Mouse (Mus musculus) A20 (cell line): Measurements from ENCODE around the gene Adgb.
"Not testable (repeated sequence)": the region's sequence is repeated elsewhere in the genome, so short reads cannot be mapped to it uniquely, and the experiment has no call there.

ENCODE experiments used
- DNase-seq: peaks from one replicate; pipeline ENCODE4 v3.0.0-alpha.2; 2011; ENCODE audit warnings: low read depth, low spot score

Adgb gene

DNA sequence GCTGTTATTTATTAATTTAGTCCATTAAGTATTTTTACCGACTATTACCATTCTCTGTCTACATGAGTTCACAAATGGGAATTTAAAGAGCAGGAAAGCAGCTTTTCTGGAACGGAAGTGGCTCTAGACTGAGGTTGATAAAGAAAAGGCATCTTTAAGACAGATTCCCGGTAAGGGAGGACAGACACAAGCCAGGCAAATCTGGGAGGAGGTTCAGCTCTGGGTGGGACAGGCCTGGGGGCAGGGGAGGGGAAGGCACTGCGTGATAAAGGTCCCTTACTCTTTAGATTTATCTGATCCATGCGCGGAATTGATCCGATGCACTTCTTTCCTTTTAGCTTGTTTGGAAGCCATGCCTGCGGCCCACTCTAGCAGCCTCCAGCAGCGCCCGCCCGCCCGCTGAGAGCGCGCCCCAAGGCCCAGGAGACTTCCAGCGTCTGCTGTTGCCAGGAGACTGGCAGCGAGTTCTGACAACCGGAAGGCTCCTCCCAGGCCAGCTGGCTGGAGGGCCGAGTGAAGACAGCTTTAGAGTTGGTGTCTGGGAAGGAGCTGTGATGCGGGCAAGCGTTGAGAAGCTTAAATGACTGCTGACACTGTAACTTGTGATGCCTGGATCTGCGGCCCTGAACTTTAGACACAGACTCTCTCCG is at the start of gene Adgb:
Adgb (minus strand) TSS at position 366 of the 650 bp plus-strand sequence.
- DNase-seq: no peak

DNA sequence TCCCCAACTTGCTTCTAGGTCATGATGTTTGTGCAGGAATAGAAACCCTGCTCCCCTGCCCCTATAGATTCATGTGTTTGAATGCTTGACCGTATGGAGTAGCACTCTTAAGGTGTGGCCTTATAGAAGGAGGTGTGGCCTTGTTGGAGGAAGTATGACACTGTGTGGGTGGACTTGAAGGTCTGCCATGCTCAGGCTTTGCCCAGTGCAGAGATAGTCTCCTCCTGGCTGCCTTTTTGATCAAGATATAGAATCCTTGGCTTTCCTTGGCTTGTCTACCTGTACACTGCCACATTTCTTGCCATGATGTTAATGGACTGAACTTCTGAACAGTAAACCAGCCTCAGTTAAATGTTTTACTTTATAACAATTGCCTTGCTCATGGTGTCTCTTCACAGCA is 8.0 kb upstream of the Adgb start:
- DNase-seq: no peak

DNA sequence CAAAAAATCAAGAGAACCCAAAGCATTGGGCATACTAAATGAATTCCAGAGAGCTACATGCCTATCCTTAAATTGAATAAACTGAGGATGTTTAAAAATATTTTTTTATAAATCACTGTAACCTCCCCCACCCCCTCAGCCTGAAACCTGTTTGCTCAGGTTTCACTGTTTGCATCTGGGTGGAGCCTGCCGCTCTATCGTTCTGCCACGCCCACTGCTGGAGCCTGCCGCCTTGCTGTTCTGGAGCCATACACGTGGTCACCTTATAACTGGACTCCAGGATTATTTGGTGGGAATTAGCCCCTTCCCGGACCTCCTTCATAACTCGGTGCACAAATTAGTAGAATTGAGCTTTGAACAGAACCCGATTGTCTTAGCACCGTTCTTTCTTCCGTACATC is 5.3 kb upstream of the Adgb start:
- not testable (repeated sequence) for DNase-seq

DNA sequence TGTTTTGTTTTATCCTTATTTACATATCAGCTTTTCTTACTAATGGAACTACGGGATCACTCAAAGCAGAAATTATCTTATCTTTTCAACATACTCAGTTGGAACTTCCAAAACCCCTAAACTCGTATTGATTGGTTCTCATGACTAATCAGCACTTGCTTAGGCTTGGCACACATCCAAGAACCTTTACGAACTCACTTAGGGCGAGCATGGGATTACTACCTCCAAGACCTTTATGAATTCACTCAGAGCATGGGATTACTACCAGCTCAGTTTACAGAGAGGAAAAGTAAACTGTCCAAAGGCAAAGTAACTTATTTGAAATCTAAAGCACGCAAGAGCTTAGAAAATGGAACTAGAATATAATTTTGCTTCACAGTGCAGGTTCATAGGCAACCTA is 4.8 kb upstream of the Adgb start:
- no peak for DNase-seq

DNA sequence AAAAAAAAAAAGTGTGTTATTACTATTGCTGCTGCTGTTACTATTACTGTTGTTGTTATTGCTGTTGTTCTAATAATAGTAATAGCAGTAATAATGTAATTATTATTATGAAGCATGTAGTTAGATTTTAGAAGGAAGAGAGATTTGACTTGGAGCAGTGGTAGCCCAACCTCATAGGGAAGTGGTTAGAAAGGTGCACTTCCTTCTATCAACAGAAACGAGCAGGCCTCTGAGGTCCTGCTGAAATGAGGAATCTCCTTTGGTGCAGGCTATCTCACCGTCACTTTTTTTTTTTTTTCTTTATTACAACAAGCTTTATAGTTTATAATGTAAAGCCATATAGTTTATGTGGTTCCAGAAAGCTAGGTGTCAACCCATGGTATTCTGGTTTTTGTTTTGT is 4.4 kb upstream of the Adgb start:
- DNase-seq: no peak

DNA sequence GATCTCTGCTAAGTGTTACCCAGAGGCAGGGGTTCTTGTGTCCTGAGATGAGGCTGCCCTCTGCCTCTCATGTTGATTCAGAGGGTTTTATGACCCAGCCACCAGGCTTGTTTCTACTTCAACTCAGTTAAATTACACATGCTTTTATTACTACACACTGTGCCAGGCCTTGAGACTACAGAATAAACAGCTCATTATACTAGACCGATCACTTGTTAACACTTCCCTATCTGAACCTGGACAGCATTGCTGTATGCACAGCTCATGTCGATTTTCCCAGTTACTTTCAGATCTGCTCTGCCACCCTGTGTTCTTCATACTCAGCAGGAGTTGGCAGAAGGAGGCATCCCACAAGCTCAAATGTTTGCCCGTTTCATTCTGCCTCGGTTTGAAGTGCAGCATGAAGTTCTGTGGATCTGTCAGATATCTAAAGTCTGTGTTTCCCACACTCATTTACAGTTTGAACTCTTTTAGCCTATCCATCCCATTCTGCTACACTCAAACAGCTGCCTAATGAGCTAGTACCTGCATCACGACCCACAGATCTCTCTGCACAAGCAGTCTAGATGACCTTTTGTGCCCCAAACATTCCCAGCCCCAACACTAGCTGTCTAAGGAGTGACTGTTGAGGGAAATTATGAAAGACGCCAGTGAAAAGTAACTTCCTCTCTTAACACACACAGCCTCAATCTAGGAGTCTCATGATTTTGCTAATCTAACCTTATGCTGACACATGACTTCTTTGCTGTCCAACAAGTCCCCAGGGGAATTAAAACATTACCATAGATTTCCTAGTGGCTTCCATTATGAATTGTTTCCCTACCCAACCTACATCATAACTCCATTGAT is 3.2 kb downstream of the Adgb start:
- no peak for DNase-seq

DNA sequence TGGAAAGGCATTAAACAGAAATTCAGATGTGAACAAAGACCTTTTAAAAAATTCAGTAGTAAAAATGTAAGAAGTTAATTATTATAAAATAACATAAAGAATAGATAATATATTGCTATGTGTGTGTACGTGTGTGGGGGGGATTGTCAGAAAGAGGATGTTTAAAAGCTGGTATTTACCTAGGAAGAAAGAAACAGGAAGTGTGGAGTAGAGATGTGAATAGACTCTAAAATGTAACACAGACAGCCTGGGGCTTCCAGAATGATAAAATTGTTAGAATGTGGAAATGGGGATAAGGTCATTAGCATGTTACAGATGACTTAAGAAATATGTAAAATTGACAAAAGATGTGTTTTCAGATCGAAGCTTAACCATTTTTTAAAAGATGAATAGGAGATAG is 12.0 kb downstream of the Adgb start:
- DNase-seq: no peak

DNA sequence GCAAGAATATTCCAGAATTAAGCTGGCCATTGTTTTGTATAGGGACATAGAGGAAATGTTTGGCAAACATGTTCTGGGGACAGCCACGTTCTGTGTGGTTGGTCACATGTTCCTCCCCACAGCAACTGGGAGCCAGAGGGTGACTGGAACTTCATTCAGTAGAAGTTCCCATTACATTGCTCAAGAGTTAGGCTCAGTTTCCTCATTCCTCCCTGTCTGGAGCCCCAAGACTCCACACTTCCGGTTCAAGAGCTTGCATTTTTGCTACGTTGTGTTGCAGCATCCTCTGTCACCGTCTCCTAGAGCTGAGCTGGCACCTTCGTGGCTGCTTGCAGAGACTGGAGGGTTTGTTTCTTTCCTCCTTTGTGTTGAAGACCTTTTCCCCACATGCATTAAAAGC is 15.1 kb downstream of the Adgb start:
- no peak for DNase-seq

DNA sequence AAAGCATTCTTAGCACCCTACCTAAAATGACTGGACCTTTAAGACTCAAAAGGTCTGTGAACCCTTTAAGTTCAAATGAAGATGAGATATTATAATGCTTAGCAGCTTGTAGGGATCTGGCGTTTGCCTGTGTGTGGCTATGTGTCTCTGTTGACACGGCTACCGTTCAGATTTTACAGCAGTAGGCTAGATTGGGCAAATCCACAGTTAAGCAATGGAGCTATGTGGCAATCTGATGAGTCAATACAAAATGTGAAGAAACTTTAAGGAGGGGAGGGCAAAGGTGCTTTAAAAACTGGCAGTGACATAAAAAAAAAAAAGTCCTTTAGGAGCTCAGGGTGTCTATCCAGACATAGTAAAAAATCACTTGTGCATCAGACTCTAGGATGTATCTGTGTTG is 23.1 kb downstream of the Adgb start:
- no peak for DNase-seq

DNA sequence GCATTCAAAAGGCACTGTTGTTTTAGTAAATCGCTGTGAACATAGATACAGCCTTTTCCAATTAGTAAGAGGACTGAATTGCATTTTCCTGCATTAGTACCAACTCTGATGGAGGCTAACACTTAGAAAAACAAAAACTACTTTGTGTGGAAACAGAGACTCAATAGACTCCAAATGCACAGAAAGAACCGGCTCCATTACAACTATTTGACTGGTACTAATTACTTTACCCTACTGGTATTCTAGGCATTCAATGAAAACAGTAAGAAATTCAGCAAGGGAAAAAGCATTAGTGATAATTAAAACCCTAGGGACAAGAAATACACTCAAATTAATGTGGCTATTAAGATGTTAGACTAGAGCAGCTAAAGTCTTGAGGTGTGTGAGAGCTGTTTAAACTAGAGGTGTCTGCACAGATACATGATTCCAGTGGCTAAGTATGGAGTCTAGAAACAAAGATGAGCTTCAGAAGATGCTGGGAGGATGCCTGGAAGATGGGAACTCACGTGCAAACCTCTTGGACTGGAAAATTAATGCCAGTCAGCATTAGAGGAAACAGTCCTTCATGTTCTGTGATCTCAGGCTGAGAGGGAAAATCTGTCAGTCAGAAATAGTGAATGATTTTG is 27.2 kb downstream of the Adgb start:
- DNase-seq: no peak

DNA sequence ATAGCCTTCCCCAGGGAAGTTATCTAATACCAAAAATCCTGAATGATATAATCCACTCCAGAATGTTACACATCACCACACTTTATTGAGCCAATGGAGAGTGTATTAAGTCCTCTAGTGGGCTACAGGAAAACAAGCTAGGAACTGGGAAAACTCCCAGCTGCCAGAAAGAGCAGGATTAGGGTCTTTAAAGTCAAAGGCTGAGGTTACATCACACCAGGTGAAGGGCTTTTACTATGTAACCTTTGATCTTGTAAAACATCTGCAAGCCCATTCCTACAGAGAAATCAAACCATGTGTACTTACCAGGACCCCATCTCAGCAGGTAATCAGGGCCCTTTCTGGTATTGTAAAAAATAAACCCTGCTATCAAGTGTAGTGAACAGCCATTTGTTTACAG is 28.6 kb downstream of the Adgb start:
- DNase-seq: no peak

DNA sequence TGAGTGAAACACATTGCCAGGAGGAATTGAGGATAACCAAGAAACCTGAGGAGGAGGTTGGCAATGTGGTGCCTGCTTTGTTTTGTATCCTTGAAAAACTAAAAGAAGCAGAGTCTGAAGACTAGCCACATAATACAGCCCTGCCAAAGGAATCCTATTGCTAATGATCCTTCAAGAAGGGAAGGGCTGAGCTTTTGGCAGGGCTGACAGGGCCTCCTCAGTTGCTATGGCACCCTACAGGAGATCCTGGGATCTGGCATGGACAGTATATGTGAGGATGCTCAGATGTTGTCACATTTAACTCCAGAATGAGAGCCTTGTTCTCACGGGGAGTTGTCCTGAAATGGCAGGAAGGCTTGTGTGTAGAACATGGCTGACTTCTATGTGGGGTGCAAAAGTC is 37.1 kb downstream of the Adgb start:
- no peak for DNase-seq

DNA sequence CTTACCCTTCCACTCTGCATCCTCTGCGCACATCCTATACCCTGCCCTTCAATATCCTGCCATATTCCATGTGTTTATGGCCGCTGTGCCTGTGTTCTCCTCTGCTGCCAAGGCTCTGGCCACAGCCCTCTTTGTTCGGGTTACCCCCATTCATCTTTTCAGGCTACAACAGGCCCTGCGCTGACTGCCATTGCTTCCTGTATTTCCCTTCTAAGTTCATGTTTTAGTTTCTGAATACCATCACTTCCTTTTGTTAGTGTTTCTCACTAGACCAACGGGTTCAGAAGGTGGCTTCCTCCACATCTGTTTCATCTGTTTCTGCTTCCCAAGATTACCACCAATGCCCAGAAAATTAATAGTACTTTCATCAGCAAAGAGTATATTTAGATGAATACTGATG is 42.5 kb downstream of the Adgb start:
- DNase-seq: no peak

DNA sequence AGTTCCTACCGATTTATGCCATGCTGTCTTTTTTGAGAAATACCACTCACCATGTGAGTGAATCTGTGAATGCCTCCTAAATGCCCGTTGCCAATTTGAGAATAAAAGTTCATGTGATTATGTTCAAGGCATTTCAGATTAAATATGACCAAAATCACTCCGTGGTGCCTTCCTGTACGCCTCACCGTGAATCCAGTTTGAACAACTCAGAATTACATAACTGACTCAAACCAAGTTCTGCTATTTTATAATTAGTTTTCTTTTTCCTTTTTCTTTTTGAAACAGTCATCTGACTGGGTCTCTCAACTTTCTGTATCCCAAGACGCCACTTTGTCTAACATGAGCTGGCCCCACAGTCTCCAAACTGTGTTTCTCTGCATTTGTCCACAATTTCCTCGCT is 43.1 kb downstream of the Adgb start:
- DNase-seq: no peak

DNA sequence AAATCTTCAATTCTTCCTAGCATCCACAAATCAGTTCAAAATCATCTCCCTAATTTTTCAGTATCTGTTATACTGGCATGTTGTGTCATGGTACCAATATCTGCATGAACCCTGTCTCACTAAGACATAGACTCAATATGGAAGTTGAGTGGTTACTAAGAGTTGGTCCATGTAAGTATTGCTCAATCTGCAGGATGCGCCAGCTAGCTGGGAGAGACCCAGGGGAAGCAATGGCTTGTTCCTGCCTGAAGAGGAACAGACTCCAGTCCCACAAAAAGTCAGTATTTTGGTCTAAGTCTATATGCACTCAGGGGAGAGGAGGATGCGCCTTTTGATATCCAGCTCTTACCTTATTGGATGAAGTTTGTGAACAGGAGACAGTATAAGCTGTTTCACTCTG is 47.7 kb downstream of the Adgb start:
- no peak for DNase-seq

DNA sequence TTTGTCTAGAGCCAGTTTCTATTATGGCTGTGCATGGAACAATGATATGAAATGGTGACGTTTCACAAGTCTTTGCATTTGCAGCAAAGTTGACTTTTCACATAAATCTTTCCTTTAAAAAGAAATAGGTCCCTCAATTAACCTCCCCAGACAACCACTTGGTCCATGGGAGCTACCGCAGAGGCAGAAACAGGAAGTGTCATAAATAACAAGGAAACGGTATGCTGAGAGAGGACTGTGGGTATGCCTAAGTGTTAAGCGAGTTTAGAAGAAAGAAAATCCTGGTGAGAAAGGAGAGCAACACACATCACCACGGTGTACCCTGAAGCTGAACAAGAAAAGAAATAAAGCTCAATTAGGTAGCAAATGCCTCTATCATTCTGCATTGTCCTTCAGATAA is 61.1 kb downstream of the Adgb start:
- DNase-seq: no peak

DNA sequence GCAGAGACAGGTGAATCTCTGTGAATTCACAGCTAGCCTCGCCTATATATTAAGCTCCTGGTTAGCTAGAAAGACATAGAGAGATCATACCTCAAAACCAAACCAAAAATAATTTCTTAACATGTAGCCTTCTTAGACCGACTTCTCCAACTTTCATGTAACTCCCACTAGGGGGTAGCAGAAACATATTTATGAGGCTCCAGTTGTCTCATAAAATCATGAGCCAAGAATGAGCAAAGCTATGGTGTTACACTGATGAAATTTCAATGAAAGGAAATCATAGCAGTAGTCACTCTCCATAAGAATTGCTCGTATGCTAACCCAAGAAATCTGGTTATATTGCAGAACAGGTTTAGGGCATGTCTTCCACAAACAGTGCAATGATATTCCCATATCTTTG is 64.0 kb downstream of the Adgb start:
- DNase-seq: peak; percentile 2

DNA sequence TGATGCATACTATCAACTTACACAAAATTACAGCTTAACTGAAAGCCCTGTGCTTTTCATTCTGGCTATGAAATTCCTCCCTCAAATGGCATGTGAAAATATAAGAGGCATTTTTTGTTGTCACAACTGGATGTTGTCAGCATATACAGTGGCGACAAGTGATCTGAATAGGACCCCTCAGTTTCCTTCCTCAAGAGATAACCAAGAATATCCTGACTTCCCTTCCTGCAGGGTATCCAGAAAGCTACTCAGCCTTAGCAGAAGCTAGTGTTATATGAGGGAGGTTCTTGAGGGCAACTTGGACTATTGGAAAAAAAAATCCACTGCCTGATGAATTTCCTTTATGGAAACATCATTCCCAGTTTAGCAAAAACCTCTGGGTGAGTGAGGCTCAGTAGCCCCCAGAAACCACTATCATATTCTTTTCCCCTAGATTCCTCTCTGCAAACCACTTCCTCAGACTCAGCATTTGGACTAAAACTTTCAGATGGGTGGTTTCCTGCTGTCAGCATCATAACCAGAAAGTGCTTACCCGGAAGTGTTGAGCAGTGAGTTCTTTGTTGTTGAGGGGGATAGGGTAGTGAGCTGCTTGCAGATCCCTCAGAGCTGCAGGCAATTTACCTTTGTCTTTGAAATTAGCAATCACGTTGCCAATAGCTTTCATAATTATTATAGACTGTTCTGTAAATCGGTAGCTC is 76.2 kb downstream of the Adgb start:
- no peak for DNase-seq

DNA sequence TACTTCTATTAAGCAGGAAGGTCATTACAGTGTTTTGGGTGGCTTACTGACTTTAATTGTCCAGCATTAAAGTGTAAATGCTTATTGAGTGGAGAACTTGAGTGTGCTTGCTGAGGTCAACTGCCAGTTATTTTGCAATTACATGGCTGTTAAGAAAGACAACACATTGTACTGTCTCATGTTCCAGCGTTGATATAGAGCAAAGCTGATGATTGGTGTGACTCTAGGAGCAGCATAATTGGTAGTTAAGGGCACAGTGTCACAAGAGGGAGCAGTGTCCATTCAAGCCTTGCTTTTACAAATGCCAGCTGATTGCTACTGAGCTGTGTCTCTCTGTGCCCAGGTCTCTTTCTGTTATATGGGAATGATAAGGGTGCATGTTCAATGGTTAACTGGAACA is 97.5 kb downstream of the Adgb start:
- DNase-seq: no peak

DNA sequence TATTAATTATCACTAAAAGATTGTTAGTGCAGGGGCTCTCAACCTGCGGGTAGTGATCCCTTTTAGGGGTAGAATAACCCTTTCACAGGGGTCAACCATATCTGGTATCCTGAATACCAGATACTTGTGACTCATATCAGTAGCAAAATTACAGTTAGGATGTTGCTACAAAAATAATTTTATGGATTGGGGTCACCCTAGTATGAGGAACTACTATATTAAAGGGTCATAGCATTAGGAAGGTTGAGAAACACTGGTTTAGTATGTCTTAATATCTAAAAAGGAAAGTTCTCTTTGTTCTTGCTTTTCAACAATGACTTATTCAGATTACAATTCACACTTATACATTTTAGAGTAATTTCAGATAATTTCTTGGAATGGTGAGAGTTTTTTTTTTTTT is 108.1 kb downstream of the Adgb start:
- DNase-seq: no peak

DNA sequence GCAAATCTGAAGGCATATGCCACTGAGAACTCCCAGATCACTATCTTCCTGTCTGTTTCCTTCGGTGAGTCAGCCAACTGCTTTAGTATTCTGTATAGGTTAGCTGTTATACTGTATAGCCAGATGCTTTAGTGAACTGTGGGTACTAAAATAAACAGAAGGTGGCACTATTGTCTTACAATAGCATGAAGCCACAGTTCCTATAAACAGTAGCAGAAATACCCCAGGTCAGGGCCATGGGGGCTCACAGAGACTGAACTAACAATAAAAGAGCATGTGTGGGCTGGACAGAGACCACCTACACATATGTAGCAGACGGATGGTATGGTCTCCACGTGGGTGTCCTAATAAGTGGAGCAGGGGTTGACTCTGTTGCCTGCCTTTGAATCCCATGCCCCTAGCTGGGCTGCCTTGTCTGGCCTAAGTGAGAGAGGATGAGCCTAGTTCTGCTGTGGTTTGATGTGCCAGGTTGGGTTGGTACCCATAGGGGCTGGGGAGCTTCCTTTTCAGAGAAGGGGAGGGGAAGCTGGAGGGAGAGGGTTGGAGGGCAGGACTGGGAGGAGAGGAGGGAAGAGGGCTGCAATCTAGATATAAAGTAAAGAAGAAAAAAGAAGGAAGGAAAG is 116.4 kb downstream of the Adgb start:
- peak; percentile 4 for DNase-seq

DNA sequence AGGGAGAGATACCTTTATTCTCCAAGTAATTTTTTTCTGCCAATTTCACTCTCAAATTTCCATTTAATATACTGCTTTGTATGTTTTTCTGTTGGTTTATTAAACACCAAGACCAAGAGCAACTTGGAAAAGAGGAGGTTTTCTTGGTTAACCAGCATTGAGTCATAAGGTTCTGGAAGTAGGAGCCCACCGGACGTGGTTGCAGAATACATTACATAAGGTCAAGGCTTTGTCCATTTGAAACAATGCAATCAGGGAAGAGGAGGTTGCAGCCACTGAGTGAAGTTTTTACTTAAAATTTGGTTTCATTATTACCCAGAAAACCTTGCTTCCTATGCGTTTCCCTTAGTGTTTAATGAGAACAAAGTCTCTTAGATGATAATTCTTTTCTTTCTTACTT is 119.9 kb downstream of the Adgb start:
- no peak for DNase-seq
